Mouse (Mus musculus) erythroblast, embryonic 14.5 days (primary cell): ENCODE results near the gene Dagla. TPM values are rescaled to one million over a fixed set of nuclear protein-coding genes. Genes with fewer than 3 reads are reported as not detected.

Experiments used
- H3K27me3 ChIP-seq: 2 replicates; pipeline ENCODE4 v1.6.1; 2012; ENCODE audit warnings: inconsistent platforms; ENCODE audit not compliant: control insufficient read depth
- H3K36me3 ChIP-seq: 2 replicates; pipeline ENCODE4 v1.6.1; 2012; ENCODE audit warnings: mild to moderate bottlenecking, inconsistent platforms; ENCODE audit not compliant: control insufficient read depth
- H3K4me1 ChIP-seq: 2 replicates; pipeline ENCODE4 v1.6.1; 2012; ENCODE audit warnings: inconsistent platforms; ENCODE audit not compliant: control insufficient read depth
- H3K4me3 ChIP-seq: replicated peaks from 2 replicates; pipeline ENCODE3; 2012; ENCODE audit warnings: moderate library complexity, mild to moderate bottlenecking, inconsistent platforms
- H3K9me3 ChIP-seq: 2 replicates; pipeline ENCODE4 v1.6.1; 2012; ENCODE audit warnings: low read length, inconsistent platforms, mixed read lengths; ENCODE audit not compliant: control insufficient read depth
- GATA1 ChIP-seq: IDR thresholded peaks from 2 replicates; pipeline ENCODE4 v1.6.1; 2012; ENCODE audit warnings: low read length, inconsistent platforms, mixed read lengths
- TAL1 ChIP-seq: IDR thresholded peaks from 3 replicates; pipeline ENCODE4 v1.6.1; 2012; ENCODE audit warnings: low read length, inconsistent platforms, mixed read lengths
- polyA plus RNA-seq: library from polyadenylated mRNA; stranded (reverse); fragments of >175 nt; gene quantifications from 2 replicates; pipeline ENCODE4 v1.2.3, GENCODE M21; 2012

Dagla gene
- polyA plus RNA-seq, 1 experiment, result 0.01 TPM

GRCm38 (mm10) chr19:10208851-10209250, 95.8 kb downstream of the Dagla start:
- peaks cover 80% of the 10 kb centered on the region for H3K36me3 ChIP-seq
- H3K4me3 ChIP-seq, result no peak overlapping the region
- peaks cover 44% of the 10 kb centered on the region for H3K4me1 ChIP-seq
- no peaks in the 10 kb centered on the region for H3K9me3 ChIP-seq
- H3K27me3 ChIP-seq, result no peaks in the 10 kb centered on the region
- TF ChIP-seq GATA1 (no peak), TAL1 (no peak)

- peak overlapping the region; percentile 74 for H3K4me3 ChIP-seq
- H3K4me1 ChIP-seq, result peaks cover 47% of the 10 kb centered on the region
- peaks cover 80% of the 10 kb centered on the region for H3K36me3 ChIP-seq
- TF ChIP-seq TAL1, result no peak
- no peak for TF ChIP-seq GATA1
- H3K27me3 ChIP-seq, result peaks cover 2% of the 10 kb centered on the region; the same call in 1 of the 2 replicates
- H3K9me3 ChIP-seq, result no peaks in the 10 kb centered on the region
Measured at GRCm38 (mm10) chr19:10205051-10205450, 99.6 kb downstream of the Dagla start.

- no peak for TF ChIP-seq GATA1
- no peak for TF ChIP-seq TAL1
- H3K36me3 ChIP-seq, result peaks cover 80% of the 10 kb centered on the region
Measured at GRCm38 (mm10) chr19:10204616-10205001, 100.1 kb downstream of the Dagla start.

GRCm38 (mm10) chr19:10203848-10204615, 100.6 kb downstream of the Dagla start, which contains the start of the genes Tmem258 and Fen1:
Gene Tmem258 (plus strand): TSS chr19:10204014.
Gene Fen1 (minus strand): TSS chr19:10204169.
- H3K4me1 ChIP-seq, result peaks cover 55% of the 10 kb centered on the region
- H3K36me3 ChIP-seq, result peaks cover 80% of the 10 kb centered on the region
- peaks cover 2% of the 10 kb centered on the region; the same call in 1 of the 2 replicates for H3K27me3 ChIP-seq
- TF ChIP-seq GATA1 (no peak), TAL1 (no peak)
- peak within 1 kb of the TSS; percentile 74 for H3K4me3 ChIP-seq
- H3K9me3 ChIP-seq, result no peaks in the 10 kb centered on the region

More at GRCm38 (mm10) chr19:10204616-10205001, 100.1 kb downstream of the Dagla start:
- Histone ChIP-seq H3K9me3 (no peaks in the 10 kb centered on the region), H3K4me1 (peaks cover 49% of the 10 kb centered on the region), H3K4me3 (peak overlapping the region; percentile 74), H3K27me3 (peaks cover 2% of the 10 kb centered on the region; the same call in 1 of the 2 replicates)

GRCm38 (mm10) chr19:10203146-10203847, 101.4 kb downstream of the Dagla start:
- peaks cover 2% of the 10 kb centered on the region; the same call in 1 of the 2 replicates for H3K27me3 ChIP-seq
- H3K4me3 ChIP-seq, result peak overlapping the region; percentile 74
- H3K36me3 ChIP-seq, result peaks cover 80% of the 10 kb centered on the region
- no peaks in the 10 kb centered on the region for H3K9me3 ChIP-seq
- peaks cover 60% of the 10 kb centered on the region for H3K4me1 ChIP-seq
- TF ChIP-seq TAL1, result peak; percentile 83
- TF ChIP-seq GATA1, result peak; percentile 60

GRCm38 (mm10) chr19:10198723-10199122, 106.0 kb downstream of the Dagla start:
- peaks cover 93% of the 10 kb centered on the region for H3K36me3 ChIP-seq
- H3K4me1 ChIP-seq, result peaks cover 47% of the 10 kb centered on the region
- no peak overlapping the region for H3K4me3 ChIP-seq
- TF ChIP-seq TAL1, result no peak
- TF ChIP-seq GATA1, result no peak
- H3K9me3 ChIP-seq, result no peaks in the 10 kb centered on the region
- H3K27me3 ChIP-seq, result peaks cover 2% of the 10 kb centered on the region; the same call in 1 of the 2 replicates

- H3K9me3 ChIP-seq, result no peaks in the 10 kb centered on the region
- H3K4me1 ChIP-seq, result peaks cover 47% of the 10 kb centered on the region
- H3K36me3 ChIP-seq, result peaks cover 97% of the 10 kb centered on the region
- TF ChIP-seq TAL1 (no peak), GATA1 (no peak)
- H3K4me3 ChIP-seq, result no peak overlapping the region
- peaks cover 2% of the 10 kb centered on the region; the same call in 1 of the 2 replicates for H3K27me3 ChIP-seq
Measured at GRCm38 (mm10) chr19:10198286-10198685, 106.4 kb downstream of the Dagla start.

GRCm38 (mm10) chr19:10197130-10197529, 107.5 kb downstream of the Dagla start:
- TF ChIP-seq TAL1 (no peak), GATA1 (no peak)
- Histone ChIP-seq H3K27me3 (peaks cover 2% of the 10 kb centered on the region; the same call in 1 of the 2 replicates), H3K4me1 (peaks cover 38% of the 10 kb centered on the region), H3K4me3 (no peak overlapping the region), H3K36me3 (peaks cover 100% of the 10 kb centered on the region), H3K9me3 (no peaks in the 10 kb centered on the region)

Other genes with a start within 250 kb of the Dagla start
- 1.3 and 1.5 TPM in 2 replicates for gene Fads2, start 203.1 kb downstream of the Dagla start, polyA plus RNA-seq
- gene Fads1, start 122.0 kb downstream of the Dagla start, polyA plus RNA-seq, result 3.0 and 3.7 TPM in 2 replicates
- gene Tmem258, start 100.9 kb downstream of the Dagla start, polyA plus RNA-seq, result 1.6 and 2.2 TPM in 2 replicates
- gene Fen1, start 100.7 kb downstream of the Dagla start, polyA plus RNA-seq, result 9.7 and 14.5 TPM in 2 replicates
- 0.02 TPM in 1 of 2 replicates, not detected in the other for gene Myrf, start 64.1 kb downstream of the Dagla start, polyA plus RNA-seq
- not detected in 2 replicates for gene Syt7, start 84.2 kb upstream of the Dagla start, polyA plus RNA-seq
- gene Lrrc10b, start 152.6 kb upstream of the Dagla start, polyA plus RNA-seq, result not detected in 2 replicates
- 0.16 and 0.30 TPM in 2 replicates for gene Ppp1r32, start 178.1 kb upstream of the Dagla start, polyA plus RNA-seq
- 1.5 and 2.5 TPM in 2 replicates for gene Cpsf7, start 220.4 kb upstream of the Dagla start, polyA plus RNA-seq
- 0.36 and 0.44 TPM in 2 replicates for gene Sdhaf2, start 221.3 kb upstream of the Dagla start, polyA plus RNA-seq